Mouse (Mus musculus): ENCODE results near the gene Creb3l2. TPM values are rescaled to one million over a fixed set of nuclear protein-coding genes. Genes with fewer than 3 reads are reported as not detected.

Creb3l2 gene
- polyA plus RNA-seq, 1 experiment from 2014 or later: 28.0 TPM

- H3K9ac ChIP-seq: peak overlapping the region; percentile 93
- no peak for ATAC-seq (ENCODE audit: borderline replicate concordance, extremely low read depth, low FRiP score, low TSS enrichment)
- H3K4me3 ChIP-seq: peak overlapping the region; percentile 75
Measured at GRCm38 (mm10) chr6:37440491-37441250, 1.3 kb downstream of the Creb3l2 start.

GRCm38 (mm10) chr6:37439676-37440490, 2.1 kb downstream of the Creb3l2 start:
- Histone ChIP-seq H3K4me2 (peak overlapping the region; percentile 87), H3K9me3 (no peaks in the 10 kb centered on the region), H3K36me3 (0 out of 2 replicates have a peak, but pooled peaks cover 2% of the 10 kb centered on the region), H3K4me1 (peaks cover 55% of the 10 kb centered on the region), H3K9ac (peak overlapping the region; percentile 93), H3K27me3 (no peaks in the 10 kb centered on the region), H3K27ac (peak overlapping the region; percentile 90), H3K4me3 (peak overlapping the region; percentile 75)
- ATAC-seq (ENCODE audit: borderline replicate concordance, extremely low read depth, low FRiP score, low TSS enrichment): no peak
- 25% methylated on average over 13 of the region's 13 CpGs for WGBS

More at GRCm38 (mm10) chr6:37440491-37441250, 1.3 kb downstream of the Creb3l2 start:
- WGBS: 4% methylated on average over 12 of the region's 12 CpGs
- no peaks in the 10 kb centered on the region for H3K9me3 ChIP-seq
- H3K27ac ChIP-seq: peak overlapping the region; percentile 90
- no peaks in the 10 kb centered on the region for H3K27me3 ChIP-seq
- peaks cover 47% of the 10 kb centered on the region for H3K4me1 ChIP-seq
- H3K36me3 ChIP-seq: no peaks in the 10 kb centered on the region
- H3K4me2 ChIP-seq: peak overlapping the region; percentile 87

GRCm38 (mm10) chr6:37438510-37438909, 3.4 kb downstream of the Creb3l2 start:
- H3K4me3 ChIP-seq: no peak overlapping the region
- H3K9ac ChIP-seq: no peak overlapping the region
- no peak overlapping the region for H3K27ac ChIP-seq

GRCm38 (mm10) chr6:37437086-37437485, 4.9 kb downstream of the Creb3l2 start:
- 80% methylated on average over 13 of the region's 13 CpGs for WGBS
- Histone ChIP-seq H3K36me3 (peaks cover 6% of the 10 kb centered on the region; the same call in 1 of the 2 replicates), H3K9me3 (no peaks in the 10 kb centered on the region), H3K27me3 (no peaks in the 10 kb centered on the region), H3K27ac (no peak overlapping the region), H3K4me2 (no peak overlapping the region), H3K4me1 (peaks cover 73% of the 10 kb centered on the region), H3K4me3 (no peak overlapping the region), H3K9ac (no peak overlapping the region)
- no peak for ATAC-seq (ENCODE audit: borderline replicate concordance, extremely low read depth, low FRiP score, low TSS enrichment)

More at GRCm38 (mm10) chr6:37438510-37438909, 3.4 kb downstream of the Creb3l2 start:
- Histone ChIP-seq H3K27me3 (no peaks in the 10 kb centered on the region), H3K4me1 (peaks cover 66% of the 10 kb centered on the region), H3K9me3 (no peaks in the 10 kb centered on the region), H3K4me2 (peak overlapping the region; percentile 87), H3K36me3 (peaks cover 6% of the 10 kb centered on the region; the same call in 1 of the 2 replicates)
- no peak for ATAC-seq (ENCODE audit: borderline replicate concordance, extremely low read depth, low FRiP score, low TSS enrichment)
- 86% methylated on average over 3 of the region's 3 CpGs for WGBS

- Histone ChIP-seq H3K27ac (peak overlapping the region; percentile 26), H3K4me2 (no peak overlapping the region), H3K9ac (no peak overlapping the region), H3K4me3 (no peak overlapping the region), H3K27me3 (no peaks in the 10 kb centered on the region), H3K9me3 (no peaks in the 10 kb centered on the region), H3K36me3 (peaks cover 6% of the 10 kb centered on the region; the same call in 1 of the 2 replicates), H3K4me1 (peaks cover 89% of the 10 kb centered on the region)
- WGBS: 63% methylated on average over 6 of the region's 6 CpGs
- ATAC-seq (ENCODE audit: borderline replicate concordance, extremely low read depth, low FRiP score, low TSS enrichment): no peak
Measured at GRCm38 (mm10) chr6:37435391-37435790, 6.6 kb downstream of the Creb3l2 start.

- Histone ChIP-seq H3K4me2 (peak overlapping the region; percentile 52), H3K9ac (no peak overlapping the region), H3K27ac (peak overlapping the region; percentile 98), H3K36me3 (peaks cover 4% of the 10 kb centered on the region; the same call in 1 of the 2 replicates), H3K4me3 (no peak overlapping the region), H3K9me3 (no peaks in the 10 kb centered on the region), H3K27me3 (no peaks in the 10 kb centered on the region), H3K4me1 (peaks cover 95% of the 10 kb centered on the region)
- no peak for ATAC-seq (ENCODE audit: borderline replicate concordance, extremely low read depth, low FRiP score, low TSS enrichment)
- WGBS: 72% methylated on average over 3 of the region's 3 CpGs
Measured at GRCm38 (mm10) chr6:37429849-37430470, 12.0 kb downstream of the Creb3l2 start.

- Histone ChIP-seq H3K27me3 (no peaks in the 10 kb centered on the region), H3K4me2 (no peak overlapping the region), H3K9ac (0 out of 2 replicates have a peak overlapping the region, but pooled peaks have one; percentile 1), H3K4me3 (no peak overlapping the region), H3K4me1 (peaks cover 95% of the 10 kb centered on the region), H3K36me3 (no peaks in the 10 kb centered on the region), H3K9me3 (no peaks in the 10 kb centered on the region), H3K27ac (peak overlapping the region; percentile 98)
- WGBS: 73% methylated on average over 8 of the region's 8 CpGs
- ATAC-seq (ENCODE audit: borderline replicate concordance, extremely low read depth, low FRiP score, low TSS enrichment): no peak
Measured at GRCm38 (mm10) chr6:37428947-37429346, 13.0 kb downstream of the Creb3l2 start.

- Histone ChIP-seq H3K4me2 (peak overlapping the region; percentile 17; the same call in 1 of the 2 replicates), H3K27ac (peak overlapping the region; percentile 98), H3K36me3 (no peaks in the 10 kb centered on the region), H3K4me3 (no peak overlapping the region), H3K27me3 (no peaks in the 10 kb centered on the region), H3K4me1 (peaks cover 96% of the 10 kb centered on the region), H3K9ac (no peak overlapping the region), H3K9me3 (no peaks in the 10 kb centered on the region)
- no peak for ATAC-seq (ENCODE audit: borderline replicate concordance, extremely low read depth, low FRiP score, low TSS enrichment)
- 47% methylated on average over 11 of the region's 11 CpGs for WGBS
Measured at GRCm38 (mm10) chr6:37428044-37428443, 13.9 kb downstream of the Creb3l2 start.

GRCm38 (mm10) chr6:37426615-37427014, 15.3 kb downstream of the Creb3l2 start:
- Histone ChIP-seq H3K9ac (no peak overlapping the region), H3K4me3 (no peak overlapping the region), H3K4me1 (peaks cover 95% of the 10 kb centered on the region), H3K27ac (no peak overlapping the region), H3K9me3 (no peaks in the 10 kb centered on the region), H3K36me3 (no peaks in the 10 kb centered on the region), H3K4me2 (no peak overlapping the region), H3K27me3 (no peaks in the 10 kb centered on the region)
- ATAC-seq (ENCODE audit: borderline replicate concordance, extremely low read depth, low FRiP score, low TSS enrichment): no peak
- 80% methylated on average over 2 of the region's 2 CpGs for WGBS

- Histone ChIP-seq H3K4me2 (no peak overlapping the region), H3K36me3 (no peaks in the 10 kb centered on the region), H3K27me3 (no peaks in the 10 kb centered on the region), H3K27ac (peak overlapping the region; percentile 92; the same call in 1 of the 2 replicates), H3K4me1 (peaks cover 94% of the 10 kb centered on the region), H3K4me3 (no peak overlapping the region), H3K9me3 (no peaks in the 10 kb centered on the region), H3K9ac (no peak overlapping the region)
- WGBS: 44% methylated on average over 3 of the region's 3 CpGs
- no peak for ATAC-seq (ENCODE audit: borderline replicate concordance, extremely low read depth, low FRiP score, low TSS enrichment)
Measured at GRCm38 (mm10) chr6:37425833-37426232, 16.1 kb downstream of the Creb3l2 start.

GRCm38 (mm10) chr6:37425075-37425474, 16.9 kb downstream of the Creb3l2 start:
- 48% methylated on average over 3 of the region's 3 CpGs for WGBS
- ATAC-seq (ENCODE audit: borderline replicate concordance, extremely low read depth, low FRiP score, low TSS enrichment): no peak
- H3K27me3 ChIP-seq: no peaks in the 10 kb centered on the region
- peaks cover 93% of the 10 kb centered on the region for H3K4me1 ChIP-seq
- H3K9me3 ChIP-seq: no peaks in the 10 kb centered on the region
- no peaks in the 10 kb centered on the region for H3K36me3 ChIP-seq
- H3K9ac ChIP-seq: no peak overlapping the region
- H3K4me2 ChIP-seq: 0 out of 2 replicates have a peak overlapping the region, but pooled peaks have one; percentile 26
- peak overlapping the region; percentile 92 for H3K27ac ChIP-seq
- no peak overlapping the region for H3K4me3 ChIP-seq

All from lung, embryonic 15.5 days (tissue).